Mouse (Mus musculus) left cerebral cortex, postnatal 4 days (tissue): ENCODE measurements around the gene Apol9a. TPM values are rescaled to one million over a fixed set of nuclear protein-coding genes. Genes with fewer than 3 reads are reported as not detected.
"Not testable (repeated sequence)": the region's sequence is repeated elsewhere in the genome, so short reads cannot be mapped to it uniquely, and the experiment has no call there.

Experiments used
- DNase-seq: peaks from one replicate; pipeline ENCODE4 v3.0.0-alpha.2; 2022
- intact Hi-C: fragments of 180-260 bp; cut with DNase I; formaldehyde crosslinking; loops from one replicate; pipeline ENCODE4 v1.15.1; 2025
- total RNA-seq, 2 experiments: library from RNA; stranded (reverse); gene quantifications; 2 replicates each; pipeline ENCODE4 v1.2.3; 2021

The Apol9a gene
- under 1 TPM in 1 of 2 experiments, not detected in 1; 0.22 TPM for total RNA-seq

- DNase-seq, intact Hi-C loops: not testable (repeated sequence)
Observed at GRCm38 (mm10) chr15:77411035-77411434, at the start of gene Apol9a. Apol9a (minus strand) TSS chr15:77411135.

DNA sequence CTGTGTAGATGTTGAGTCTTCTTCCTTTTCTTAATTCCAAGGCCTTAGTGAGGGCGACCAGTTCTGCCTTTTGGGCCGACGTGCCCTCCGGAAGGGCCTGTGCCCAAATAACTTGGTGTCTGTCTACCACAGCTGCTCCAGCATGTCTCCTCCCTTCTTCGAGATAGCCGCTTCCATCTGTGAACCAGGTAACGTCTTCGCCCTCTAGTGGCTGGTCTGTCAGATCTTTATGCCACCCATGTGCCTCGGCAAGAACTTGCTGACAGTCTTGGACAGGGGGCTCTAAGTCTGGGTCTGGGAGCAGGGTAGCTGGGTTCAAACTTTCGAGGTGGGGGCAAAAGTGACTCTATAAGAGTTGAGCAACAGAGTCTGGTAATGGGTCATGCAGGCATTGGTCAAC is 39.0 kb upstream of the Apol9a start:
- intact Hi-C loops, DNase-seq: not testable (repeated sequence)

- DNase-seq, intact Hi-C loops: not testable (repeated sequence)
Observed at GRCm38 (mm10) chr15:77447392-77447791, 36.5 kb upstream of the Apol9a start, which contains the start of gene Apol7b. Apol7b (minus strand) TSS chr15:77447492.

GRCm38 (mm10) chr15:77445668-77446067 is 34.7 kb upstream of the Apol9a start:
- intact Hi-C loops, DNase-seq: not testable (repeated sequence)

GRCm38 (mm10) chr15:77444746-77445145 is 33.8 kb upstream of the Apol9a start:
- DNase-seq: peak; percentile 1
- intact Hi-C loops: not testable (repeated sequence)

- intact Hi-C loops, DNase-seq: not testable (repeated sequence)
Observed at GRCm38 (mm10) chr15:77428690-77429448, 17.9 kb upstream of the Apol9a start.

DNA sequence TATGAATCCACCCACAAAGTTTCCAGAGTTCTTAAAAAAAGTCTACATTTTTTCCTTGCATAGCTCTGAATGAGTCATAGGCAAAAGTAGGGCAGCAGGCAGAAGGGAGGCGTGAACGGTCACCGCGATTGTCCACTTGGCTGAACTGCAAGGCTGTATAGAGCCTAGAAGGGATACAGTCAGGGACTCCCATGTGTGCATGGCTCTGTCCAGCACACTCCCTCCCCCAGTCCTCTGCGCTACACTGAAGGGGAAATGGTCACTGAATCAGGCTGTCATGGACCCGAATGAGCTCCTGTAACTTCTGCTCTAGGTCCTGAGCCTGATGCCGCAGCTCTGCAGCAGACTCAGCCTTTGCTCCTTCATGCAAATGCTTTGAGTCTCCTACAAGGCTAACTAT is 12.0 kb upstream of the Apol9a start:
- intact Hi-C loops, DNase-seq: not testable (repeated sequence)

GRCm38 (mm10) chr15:77419657-77420056 is 8.7 kb upstream of the Apol9a start:
- DNase-seq, intact Hi-C loops: not testable (repeated sequence)

DNA sequence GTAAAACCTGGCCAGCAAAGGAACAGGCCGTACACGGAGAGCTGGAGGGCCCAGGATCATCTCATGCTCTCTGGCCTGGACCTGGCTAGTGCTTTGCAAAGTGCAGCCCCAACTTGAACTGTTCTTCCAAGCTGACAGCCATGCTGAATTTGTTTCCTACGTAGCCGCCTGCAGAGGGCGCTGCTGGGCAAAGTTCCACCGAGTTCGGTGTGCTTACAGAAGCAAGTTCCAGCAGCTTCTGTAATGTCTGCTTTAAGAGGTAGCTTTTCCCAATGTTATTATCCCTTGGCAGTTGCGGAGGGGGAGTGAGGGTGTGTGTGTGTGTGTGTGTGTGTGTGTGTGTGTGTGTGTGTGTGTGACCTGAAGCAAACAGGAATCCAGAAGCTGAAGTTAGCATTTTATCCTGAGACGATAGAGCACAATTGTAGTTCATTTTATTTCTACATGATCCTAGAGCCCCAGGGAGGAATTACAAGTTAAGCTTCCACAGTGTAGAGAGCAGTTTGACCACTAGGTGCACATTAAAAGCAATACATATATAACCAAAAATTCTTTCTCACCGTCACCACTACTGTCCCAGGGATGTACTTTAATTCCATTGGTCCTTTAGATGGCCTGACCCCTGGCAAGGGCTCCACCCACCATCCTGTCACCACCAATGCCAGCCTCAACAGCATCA is 5.9 kb upstream of the Apol9a start:
- intact Hi-C loops, DNase-seq: not testable (repeated sequence)

GRCm38 (mm10) chr15:77415653-77416052 is 4.7 kb upstream of the Apol9a start:
- intact Hi-C loops, DNase-seq: not testable (repeated sequence)

DNA sequence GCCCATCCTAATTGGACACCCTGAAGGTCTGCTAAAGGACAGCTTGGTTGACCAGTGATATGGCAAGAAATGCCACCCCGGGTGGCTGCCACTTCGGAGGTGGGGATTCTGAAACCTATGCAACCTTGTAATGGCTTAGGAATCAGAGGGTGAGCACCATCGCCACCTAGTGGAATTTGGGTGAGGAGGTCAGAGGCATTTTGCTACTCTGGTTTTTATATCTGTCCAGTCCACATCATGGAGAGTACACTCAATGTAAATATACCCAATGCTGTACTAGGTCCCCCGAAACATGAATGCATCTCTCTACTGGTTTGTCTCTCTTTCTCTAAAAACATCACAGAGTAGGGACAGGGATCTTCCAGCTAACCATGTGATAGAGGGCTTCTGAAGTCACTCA is 1.8 kb upstream of the Apol9a start:
- DNase-seq, intact Hi-C loops: not testable (repeated sequence)

- intact Hi-C loops: not testable (repeated sequence)
Observed at GRCm38 (mm10) chr15:77406370-77406769, 4.6 kb downstream of the Apol9a start.

DNA sequence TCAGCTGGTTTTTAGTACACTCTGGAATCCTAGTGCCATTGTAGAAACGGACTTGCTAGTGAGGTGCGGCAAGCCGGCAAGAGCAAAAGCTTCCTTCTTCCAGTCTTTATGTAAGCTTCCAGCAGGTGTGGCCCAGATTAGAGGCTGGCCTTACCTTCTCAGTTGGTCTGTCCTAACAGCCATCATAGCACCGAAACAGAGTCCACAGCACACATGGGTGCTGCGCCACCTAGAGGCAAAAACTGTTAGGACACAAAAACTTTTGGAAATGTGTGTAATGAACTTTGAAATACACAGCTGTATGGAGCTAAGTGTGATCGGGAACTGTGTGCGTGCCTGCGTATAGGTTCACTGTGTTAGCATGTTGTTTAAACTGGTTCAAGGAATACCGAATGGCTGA is 11.9 kb downstream of the Apol9a start, which contains the start of gene Apol7a:
Gene Apol7a (minus strand): TSS at position 84 of the 400 bp plus-strand sequence.
- DNase-seq, intact Hi-C loops: not testable (repeated sequence)

More at GRCm38 (mm10) chr15:77406370-77406769, 4.6 kb downstream of the Apol9a start:
- DNase-seq: peak; percentile 67

GRCm38 (mm10) chr15:77397450-77398132 is 13.3 kb downstream of the Apol9a start:
- DNase-seq, intact Hi-C loops: not testable (repeated sequence)

GRCm38 (mm10) chr15:77393832-77394231 is 17.1 kb downstream of the Apol9a start:
- intact Hi-C loops, DNase-seq: not testable (repeated sequence)

DNA sequence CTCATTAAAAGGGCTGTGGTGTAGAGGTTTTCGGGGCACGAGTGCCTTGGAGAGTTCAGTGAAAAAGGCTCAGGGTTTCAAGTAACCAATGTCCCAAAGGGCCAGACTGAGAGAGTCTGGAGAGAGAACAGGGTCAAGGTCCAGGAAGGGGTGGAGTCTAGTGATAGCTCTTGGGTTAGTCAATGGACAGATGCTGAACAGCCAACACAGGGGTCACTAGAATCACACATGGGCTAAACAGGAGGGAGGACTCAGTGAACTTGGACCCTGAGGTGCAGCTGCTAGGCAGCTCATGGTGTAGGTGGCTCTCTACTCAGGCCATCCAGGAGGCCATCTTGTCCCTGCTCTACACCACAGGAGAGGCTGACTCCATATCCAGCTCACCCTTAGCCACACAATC is 23.5 kb downstream of the Apol9a start:
- no peak for DNase-seq
- intact Hi-C loops: no loop called here

GRCm38 (mm10) chr15:77384340-77385030 is 26.4 kb downstream of the Apol9a start:
- no peak for DNase-seq
- intact Hi-C loops: no loop called here

DNA sequence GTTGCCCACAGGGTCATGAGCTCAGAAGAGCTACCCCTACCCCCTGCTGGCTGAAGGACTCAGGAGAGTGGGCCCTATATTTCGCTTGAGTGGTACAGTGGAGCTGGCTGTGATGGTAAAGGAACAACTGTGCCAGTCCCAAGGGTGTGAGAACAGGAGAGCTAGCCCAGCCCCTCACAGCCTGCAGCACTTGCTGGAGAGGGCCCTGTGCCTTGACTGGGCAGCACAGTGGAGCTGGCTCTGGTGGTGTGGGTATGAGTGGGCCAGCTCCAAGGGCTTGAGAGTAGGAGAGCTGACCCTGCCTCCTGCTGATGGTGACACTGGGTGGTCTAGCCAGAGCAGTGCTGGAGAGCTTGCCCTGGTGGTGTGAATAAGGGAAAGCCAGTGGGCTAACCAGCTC is 28.1 kb downstream of the Apol9a start:
- DNase-seq: no peak
- intact Hi-C loops: no loop called here

GRCm38 (mm10) chr15:77382271-77382850 is 28.6 kb downstream of the Apol9a start:
- intact Hi-C loops: no loop called here
- DNase-seq: no peak

- DNase-seq: no peak
- intact Hi-C loops: no loop called here
Observed at GRCm38 (mm10) chr15:77381481-77381880, 29.5 kb downstream of the Apol9a start.
